Mouse (Mus musculus) cerebral cortex, adult 2 months (tissue): ENCODE measurements around the gene Mmaa.

ENCODE experiments used
- WGBS: fragments of 180-500 bp; shearing (Covaris S2); methylation state at CpG from one replicate; pipeline ENCODE4 v1.1.7; 2018; 5-methylcytosine and 5-hydroxymethylcytosine counted together

Mmaa gene

DNA sequence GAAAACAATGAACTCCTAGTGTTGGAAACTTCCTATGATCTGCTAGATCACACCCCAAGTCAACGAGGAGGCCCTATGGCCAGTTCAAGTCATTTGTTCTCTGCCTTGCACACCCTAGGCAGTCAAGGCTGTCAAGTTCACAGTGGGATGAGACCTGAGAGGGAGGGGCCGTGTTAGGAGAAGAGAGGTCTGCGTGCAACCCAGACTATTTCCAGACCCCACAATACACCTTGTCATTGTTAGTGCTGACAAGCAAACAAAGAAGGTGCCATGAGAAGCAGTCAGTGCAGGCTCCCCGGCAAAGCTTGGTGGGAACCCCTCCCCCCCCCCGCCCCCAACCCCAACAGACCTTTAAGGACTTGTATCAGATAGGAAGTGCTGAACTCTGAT is 72.0 kb downstream of the Mmaa start:
- WGBS: 69% methylated on average over 5 of the region's 5 CpGs

DNA sequence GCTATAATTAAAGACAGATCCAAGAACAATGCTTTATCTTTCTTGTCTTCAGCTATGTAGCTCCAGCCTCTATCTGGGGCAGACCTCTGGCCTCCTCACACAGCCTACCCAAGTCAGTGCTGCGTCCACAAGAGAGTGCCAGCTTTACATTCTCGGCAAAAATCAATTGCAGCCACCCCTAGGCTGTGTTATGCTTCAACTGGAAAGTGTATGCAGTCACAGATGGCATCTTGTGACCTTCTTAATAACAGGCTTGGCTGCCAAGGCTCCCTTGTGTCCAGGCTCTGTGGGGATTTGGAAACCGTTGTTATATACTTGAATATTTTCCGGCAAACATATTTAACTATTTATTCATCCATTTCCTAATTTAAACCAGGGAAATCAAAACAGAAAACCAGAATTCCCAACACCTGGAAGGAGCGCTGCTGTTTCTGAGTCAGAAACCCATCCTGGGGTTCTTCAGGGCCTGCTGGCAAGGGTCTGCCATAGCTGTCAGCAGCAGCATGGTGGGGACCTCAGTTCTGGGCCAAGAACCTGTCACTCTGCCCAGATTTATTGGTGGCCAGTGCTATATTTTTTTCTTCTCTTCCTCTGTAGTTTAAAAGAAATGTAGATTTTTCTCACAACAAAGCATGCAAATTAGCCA is 72.5 kb downstream of the Mmaa start:
- WGBS: 72% methylated on average over 5 of the region's 5 CpGs
